Mouse (Mus musculus) megakaryocyte, embryonic 14.5 days (primary cell): Measurements from ENCODE around the gene Rab33a. TPM values are rescaled to one million over a fixed set of nuclear protein-coding genes. Genes with fewer than 3 reads are reported as not detected.

ENCODE experiments used
- H3K27me3 ChIP-seq: replicated peaks from 2 replicates; pipeline ENCODE3; 2012; ENCODE audit warnings: inconsistent platforms
- H3K36me3 ChIP-seq: replicated peaks from 2 replicates; pipeline ENCODE3; 2012; ENCODE audit warnings: low read length, inconsistent platforms, mixed read lengths
- H3K4me1 ChIP-seq: 2 replicates; pipeline ENCODE4 v1.6.1; 2012; ENCODE audit warnings: inconsistent platforms
- H3K4me3 ChIP-seq: replicated peaks from 2 replicates; pipeline ENCODE3; 2012; ENCODE audit warnings: moderate library complexity, mild to moderate bottlenecking, inconsistent platforms
- H3K9me3 ChIP-seq: 2 replicates; pipeline ENCODE4 v1.6.1; 2012; ENCODE audit warnings: inconsistent platforms
- FLI1 ChIP-seq: IDR thresholded peaks from 2 replicates; pipeline ENCODE4 v1.6.1; 2012; ENCODE audit warnings: low read length, inconsistent platforms, mixed read lengths
- GATA1 ChIP-seq: IDR thresholded peaks from 3 replicates; pipeline ENCODE4 v1.6.1; 2012; ENCODE audit warnings: mixed read lengths, low read length, inconsistent platforms, borderline replicate concordance
- polyA plus RNA-seq: library from polyadenylated mRNA; stranded (reverse); fragments of >175 nt; gene quantifications from 2 replicates; pipeline ENCODE4 v1.2.3, GENCODE M21; 2012; ENCODE audit warnings: low replicate concordance; ENCODE audit not compliant: insufficient read depth

The Rab33a gene
- 0.67 TPM in 1 of 2 replicates, not detected in the other for polyA plus RNA-seq

DNA sequence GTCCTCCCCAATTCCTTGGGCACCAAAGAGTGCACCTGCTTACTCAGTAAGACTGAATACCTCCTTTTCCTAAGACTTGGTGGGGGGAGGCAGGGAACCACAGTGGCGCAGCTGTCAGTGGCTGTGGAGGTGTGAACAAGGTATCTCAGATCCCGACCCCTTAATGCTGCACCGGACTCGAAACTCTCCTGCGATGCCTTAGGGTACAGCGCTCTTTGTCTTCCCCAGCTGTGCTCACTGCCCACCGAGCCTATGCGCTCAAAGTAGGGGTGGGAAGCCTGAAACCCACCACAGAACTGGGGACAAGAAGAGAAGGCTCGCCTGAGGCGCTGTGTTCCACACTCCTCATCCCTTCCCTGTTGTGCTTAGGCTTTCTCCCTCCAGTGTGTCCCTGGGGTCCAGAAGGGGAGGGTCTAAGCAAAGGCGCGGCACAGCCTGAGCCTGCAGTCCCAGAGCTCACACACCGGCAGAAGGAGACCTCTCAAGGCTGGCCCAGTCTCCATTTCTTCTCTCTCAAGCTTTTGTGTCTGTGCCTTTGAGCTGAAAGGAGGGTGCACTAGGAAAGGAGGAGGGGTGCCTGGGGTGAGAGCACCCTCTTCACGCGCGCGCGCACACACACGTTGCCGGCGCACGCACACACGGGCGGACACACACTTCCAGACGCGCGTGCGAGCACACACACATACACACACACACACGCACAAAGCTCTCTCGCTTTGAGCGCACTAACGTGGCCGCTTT lies at the start of gene Rab33a:
Rab33a (plus strand) TSS at position 478 of the 741 bp plus-strand sequence.
- Histone ChIP-seq H3K4me3 (peak within 1 kb of the TSS; percentile 86), H3K36me3 (peaks cover 17% of the 10 kb centered on the region), H3K9me3 (peaks cover 22% of the 10 kb centered on the region), H3K4me1 (peaks cover 41% of the 10 kb centered on the region), H3K27me3 (peaks cover 17% of the 10 kb centered on the region)
- TF ChIP-seq FLI1 (no peak), GATA1 (no peak)

DNA sequence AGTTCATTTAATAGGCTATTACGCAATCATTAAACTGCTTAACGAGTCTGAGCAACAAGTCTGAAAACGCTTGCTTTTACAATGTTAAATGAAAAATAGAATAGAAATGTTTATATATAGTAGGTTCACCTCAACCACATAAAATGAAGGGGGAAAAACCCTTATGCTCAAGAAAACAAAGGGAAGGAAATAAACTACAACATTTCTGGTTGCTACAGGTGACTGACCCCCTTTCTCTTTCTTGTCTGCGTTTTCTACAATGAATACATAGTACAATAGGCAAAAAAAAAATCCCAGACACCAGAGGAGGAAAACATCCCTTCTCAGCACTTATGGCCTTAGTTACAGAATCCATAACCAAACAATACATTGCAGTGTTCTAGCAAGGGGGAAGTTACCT lies 38.0 kb upstream of the Rab33a start:
- no peaks in the 10 kb centered on the region for H3K9me3 ChIP-seq
- H3K4me1 ChIP-seq, result no peaks in the 10 kb centered on the region
- no peak overlapping the region for H3K4me3 ChIP-seq
- peaks cover 92% of the 10 kb centered on the region for H3K36me3 ChIP-seq
- TF ChIP-seq FLI1 (no peak), GATA1 (no peak)
- peaks cover 6% of the 10 kb centered on the region for H3K27me3 ChIP-seq

- Histone ChIP-seq H3K4me3 (no peak overlapping the region), H3K4me1 (no peaks in the 10 kb centered on the region), H3K9me3 (no peaks in the 10 kb centered on the region), H3K36me3 (peaks cover 88% of the 10 kb centered on the region), H3K27me3 (peaks cover 6% of the 10 kb centered on the region)
- no peak for TF ChIP-seq FLI1
- no peak for TF ChIP-seq GATA1
These were observed 37.4 kb upstream of the Rab33a start for GRCm38 (mm10) chrX:48481687-48482086.

GRCm38 (mm10) chrX:48493763-48494162 lies 25.3 kb upstream of the Rab33a start:
- H3K27me3 ChIP-seq, result peaks cover 2% of the 10 kb centered on the region
- peaks cover 81% of the 10 kb centered on the region for H3K36me3 ChIP-seq
- H3K4me1 ChIP-seq, result no peaks in the 10 kb centered on the region
- no peak for TF ChIP-seq FLI1
- no peak for TF ChIP-seq GATA1
- H3K9me3 ChIP-seq, result no peaks in the 10 kb centered on the region
- H3K4me3 ChIP-seq, result no peak overlapping the region

DNA sequence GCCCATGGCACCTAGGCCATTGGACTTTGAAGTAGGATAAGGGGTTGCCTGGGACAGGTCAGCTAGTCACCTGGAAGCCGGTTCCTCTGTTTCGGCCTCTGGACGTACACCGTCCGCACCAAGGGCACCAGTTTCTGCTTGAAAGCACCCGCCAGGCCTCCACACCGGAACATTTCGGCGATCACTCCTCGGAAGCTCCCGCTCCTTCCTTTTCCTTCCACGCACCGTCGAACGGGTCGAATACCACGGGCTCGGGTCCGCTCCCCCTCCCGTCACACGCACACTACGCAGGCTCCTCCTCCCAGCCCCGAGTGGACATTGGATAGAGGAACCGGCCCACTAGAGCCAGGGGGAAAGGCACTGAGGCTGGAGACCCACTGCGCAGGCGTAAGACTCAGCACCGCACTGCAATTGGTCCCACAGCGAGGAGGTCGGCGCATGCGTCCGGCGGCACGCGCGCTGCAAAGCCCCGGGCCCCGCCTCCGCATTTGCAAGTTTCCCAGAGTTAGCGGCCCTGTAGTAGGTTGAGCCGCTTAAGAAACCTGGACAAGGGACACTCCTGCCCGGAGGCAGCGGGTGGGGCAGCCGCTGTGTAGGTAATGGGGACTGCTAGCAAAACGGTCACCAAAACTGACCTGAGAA lies 5.8 kb upstream of the Rab33a start, which contains the start of gene Aifm1:
Aifm1 (minus strand) TSS at position 398 of the 642 bp plus-strand sequence.
- H3K4me3 ChIP-seq, result peak within 1 kb of the TSS; percentile 93
- peaks cover 6% of the 10 kb centered on the region for H3K27me3 ChIP-seq
- TF ChIP-seq GATA1 (no peak), FLI1 (no peak)
- H3K4me1 ChIP-seq, result peaks cover 12% of the 10 kb centered on the region; the same call in 1 of the 2 replicates
- peaks cover 14% of the 10 kb centered on the region for H3K9me3 ChIP-seq
- H3K36me3 ChIP-seq, result peaks cover 20% of the 10 kb centered on the region

DNA sequence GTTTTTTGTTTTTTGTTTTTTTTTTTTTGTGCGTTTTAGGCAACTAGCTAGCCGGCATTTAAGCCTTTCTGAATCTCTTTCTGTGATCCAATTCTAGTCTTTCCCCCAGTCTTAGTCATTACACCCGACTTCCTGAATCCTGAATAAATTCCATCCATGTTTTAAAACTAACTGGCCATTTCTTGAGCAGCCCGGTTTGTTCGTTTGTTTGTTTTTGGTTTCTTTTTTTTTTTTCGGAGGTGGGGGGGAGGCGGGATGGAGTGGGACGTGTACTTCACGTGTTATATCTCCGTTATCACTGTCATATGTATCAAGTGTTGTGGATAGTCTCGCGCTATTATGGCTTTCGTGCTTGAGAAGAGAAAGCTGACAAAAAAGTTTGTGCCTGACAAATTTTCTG lies 5.3 kb upstream of the Rab33a start:
- H3K36me3 ChIP-seq, result peaks cover 20% of the 10 kb centered on the region
- H3K27me3 ChIP-seq, result peaks cover 11% of the 10 kb centered on the region
- peaks cover 20% of the 10 kb centered on the region for H3K9me3 ChIP-seq
- peak overlapping the region; percentile 93 for H3K4me3 ChIP-seq
- peaks cover 15% of the 10 kb centered on the region for H3K4me1 ChIP-seq
- TF ChIP-seq FLI1 (no peak), GATA1 (no peak)

GRCm38 (mm10) chrX:48518211-48518807 lies 776 bp upstream of the Rab33a start:
- H3K9me3 ChIP-seq, result peaks cover 22% of the 10 kb centered on the region
- H3K4me1 ChIP-seq, result peaks cover 36% of the 10 kb centered on the region
- TF ChIP-seq FLI1 (no peak), GATA1 (no peak)
- no peak overlapping the region for H3K4me3 ChIP-seq
- peaks cover 17% of the 10 kb centered on the region for H3K36me3 ChIP-seq
- H3K27me3 ChIP-seq, result peaks cover 19% of the 10 kb centered on the region

DNA sequence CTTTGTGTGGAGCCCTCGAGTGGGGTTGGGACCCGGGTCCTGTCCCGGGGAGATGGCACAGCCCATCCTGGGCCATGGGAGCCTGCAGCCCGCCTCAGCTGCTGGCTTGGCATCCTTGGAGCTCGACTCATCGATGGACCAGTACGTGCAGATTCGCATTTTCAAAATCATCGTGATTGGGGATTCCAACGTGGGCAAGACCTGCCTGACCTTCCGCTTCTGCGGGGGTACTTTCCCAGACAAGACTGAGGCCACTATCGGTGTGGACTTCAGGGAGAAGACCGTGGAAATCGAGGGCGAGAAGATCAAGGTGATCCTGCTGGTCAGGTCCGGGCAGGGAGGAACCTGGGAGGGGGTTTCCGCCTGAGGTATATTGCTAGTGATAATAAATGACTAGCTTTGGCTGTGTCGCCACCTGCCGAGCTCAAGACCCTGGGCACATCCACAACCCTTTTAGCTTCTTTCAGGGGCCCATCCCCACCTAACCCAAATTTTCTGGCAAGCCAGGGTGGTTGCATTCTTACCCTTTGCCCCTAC lies 532 bp downstream of the Rab33a start:
- Histone ChIP-seq H3K4me3 (peak overlapping the region; percentile 86), H3K4me1 (peaks cover 40% of the 10 kb centered on the region), H3K27me3 (peaks cover 17% of the 10 kb centered on the region), H3K36me3 (peaks cover 17% of the 10 kb centered on the region), H3K9me3 (peaks cover 22% of the 10 kb centered on the region)
- TF ChIP-seq FLI1 (no peak), GATA1 (no peak)

DNA sequence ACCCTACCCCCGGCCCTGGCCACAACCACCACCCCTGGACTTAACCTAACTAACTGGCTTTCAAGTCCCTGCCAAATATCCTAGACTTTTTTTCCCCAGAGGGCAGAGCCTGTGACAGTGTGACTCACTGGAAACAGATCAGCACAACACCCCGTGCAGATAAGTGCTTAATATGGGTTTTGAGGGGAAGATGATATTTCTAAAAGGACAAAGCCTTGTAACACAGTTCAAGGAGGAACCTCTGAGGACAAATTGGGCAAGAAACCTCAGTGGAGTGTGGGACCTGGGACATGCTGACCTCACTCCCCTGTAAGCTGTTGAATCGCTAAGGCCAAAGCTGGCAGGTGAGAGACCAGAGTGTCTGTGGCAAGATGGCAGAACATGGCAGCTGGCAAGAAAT lies 2.6 kb downstream of the Rab33a start:
- Histone ChIP-seq H3K9me3 (peaks cover 22% of the 10 kb centered on the region), H3K4me1 (peaks cover 37% of the 10 kb centered on the region), H3K4me3 (no peak overlapping the region), H3K27me3 (peaks cover 20% of the 10 kb centered on the region), H3K36me3 (peaks cover 17% of the 10 kb centered on the region)
- TF ChIP-seq GATA1 (no peak), FLI1 (no peak)

DNA sequence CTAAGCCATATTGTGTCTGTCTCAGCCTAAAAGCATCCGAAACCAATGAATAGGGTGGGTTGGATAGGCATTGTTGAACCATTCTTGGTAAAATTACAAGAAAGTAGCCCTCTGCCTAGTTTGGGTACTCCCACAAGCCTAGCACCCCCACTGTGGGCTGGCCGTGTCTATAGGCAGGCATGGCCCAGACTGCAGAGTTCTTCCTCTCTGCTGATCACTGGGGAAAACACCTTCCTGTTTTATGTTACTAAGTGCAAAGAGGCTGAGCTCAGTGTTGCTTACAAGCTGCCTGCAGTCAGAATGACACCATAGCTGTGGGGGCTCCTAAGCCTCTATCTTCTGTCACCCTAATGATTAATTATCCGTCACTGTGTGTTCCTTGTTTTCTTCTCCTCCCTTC lies 4.4 kb downstream of the Rab33a start:
- Histone ChIP-seq H3K4me1 (peaks cover 36% of the 10 kb centered on the region), H3K27me3 (peaks cover 17% of the 10 kb centered on the region), H3K36me3 (peaks cover 3% of the 10 kb centered on the region), H3K9me3 (peaks cover 5% of the 10 kb centered on the region; the same call in 1 of the 2 replicates), H3K4me3 (no peak overlapping the region)
- no peak for TF ChIP-seq GATA1
- no peak for TF ChIP-seq FLI1
